Mouse (Mus musculus) heart, adult 2 months (tissue): ENCODE measurements around the gene Olfr1392.

Experiments
- CTCF ChIP-seq: fragments of 200-600 bp; IDR thresholded peaks from 2 replicates; pipeline ENCODE4 v1.8.1; 2022; ENCODE audit warnings: antibody characterized with exemption, mild to moderate bottlenecking, moderate library complexity
- EP300 ChIP-seq: fragments of 200-500 bp; IDR thresholded peaks from 2 replicates; pipeline ENCODE4 v1.6.1; 2011; ENCODE audit warnings: low read depth, low read length, control low read depth; ENCODE audit not compliant: insufficient read depth
- POLR2A ChIP-seq: fragments of 200-500 bp; IDR thresholded peaks from 2 replicates; pipeline ENCODE4 v1.6.1; 2011; ENCODE audit warnings: mild to moderate bottlenecking, low read depth, low read length, control low read depth; ENCODE audit not compliant: insufficient read depth

GRCm38 (mm10) chr11:49259296-49259695, 25.8 kb upstream of the Olfr1392 start:
- TF ChIP-seq CTCF = no peak
- no peak for TF ChIP-seq POLR2A
- TF ChIP-seq EP300 = no peak
